In genomic region chr8:46508488-46509395, GRCm38 (mm10) we compare ENCODE assay signal across 10 mouse cellular contexts. TPM values are rescaled to one million over a fixed set of nuclear protein-coding genes. Genes with fewer than 3 reads are reported as not detected.
DNase-seq lines count a peak whose midpoint lies in the region; ATAC-seq and TF ChIP-seq lines count a peak whose summit lies in the region.
"Had no signal": no experiment of that assay in that cellular context is flagged by ENCODE, and none has a peak within 500 bp of the region (broad histone marks: within the 10 kb centered on the region; RNA-seq: fewer than 3 reads in every experiment).

No protein-coding gene starts in this region.

- TF ChIP-seq POLR2A in cerebellum, adult 2 months (IDR thresholded peaks at IDR 0.05; ENCODE audit: borderline replicate concordance, insufficient read depth, low read length), result no peak
- no peak for TF ChIP-seq POLR2A in thymus, adult 2 months (IDR thresholded peaks at IDR 0.05; ENCODE audit: control insufficient read depth, extremely low read depth, insufficient read depth, low read length, poor library complexity)

- no peak overlapping the region for H3K9ac ChIP-seq in liver, embryonic 13.5 days
- H3K9ac ChIP-seq: limb, embryonic 13.5 days had no signal

- WGBS in cerebellum, adult 2 months, result 48% methylated on average over 14 of the region's 14 CpGs
- 76% methylated on average over 14 of the region's 14 CpGs for WGBS in liver, embryonic 13.5 days (ENCODE audit: insufficient replicate concordance)
- 8% methylated on average over 14 of the region's 14 CpGs for WGBS in thymus, adult 2 months

- no peak overlapping the region; the same call in 1 of the 2 replicates for H3K27ac ChIP-seq in cerebellum, adult 2 months (ENCODE audit: insufficient read depth, low read length)
- H3K27ac ChIP-seq in liver, embryonic 13.5 days, result peak overlapping the region; percentile 23; the same call in 1 of the 2 replicates
- H3K27ac ChIP-seq in thymus, adult 2 months (ENCODE audit: control insufficient read depth, insufficient read depth, low read length), result no peak overlapping the region
- H3K27ac ChIP-seq: limb, embryonic 13.5 days had no signal

- peaks cover 66% of the 10 kb centered on the region for H3K36me3 ChIP-seq in liver, embryonic 13.5 days
- H3K36me3 ChIP-seq in thymus, adult 2 months (ENCODE audit: control insufficient read depth, insufficient read depth, low read length), result no peaks in the 10 kb centered on the region

- no peaks in the 10 kb centered on the region for H3K27me3 ChIP-seq in cerebellum, adult 2 months (ENCODE audit: control insufficient read depth, insufficient read depth, low read length)
- no peaks in the 10 kb centered on the region for H3K27me3 ChIP-seq in liver, embryonic 13.5 days
- no peaks in the 10 kb centered on the region; the same call in 1 of the 2 replicates for H3K27me3 ChIP-seq in thymus, adult 2 months (ENCODE audit: control insufficient read depth, insufficient read depth, low read length)
- H3K27me3 ChIP-seq: limb, embryonic 13.5 days had no signal

- no peaks in the 10 kb centered on the region for H3K9me3 ChIP-seq in liver, embryonic 13.5 days (replicated peaks)
- H3K9me3 ChIP-seq: limb, embryonic 13.5 days had no signal

- no peak overlapping the region for H3K4me2 ChIP-seq in liver, embryonic 13.5 days
- H3K4me2 ChIP-seq: limb, embryonic 13.5 days had no signal

- no peak for ATAC-seq in liver, embryonic 13.5 days (ENCODE audit: low read depth)
- ATAC-seq in hematopoietic stem cell, adult 5-6 weeks (replicated peaks in 1 of 2; ENCODE audit: insufficient read depth in 1 of 2, low FRiP score in 2 of 2, low TSS enrichment in 1 of 2, low read depth in 1 of 2, poor library complexity in 2 of 2, severe bottlenecking in 2 of 2), result peak; percentile 92 to 95

- H3K4me1 ChIP-seq in cerebellum, adult 2 months (ENCODE audit: control insufficient read depth, insufficient read depth, low read length), result peaks cover 15% of the 10 kb centered on the region
- peaks cover 23% of the 10 kb centered on the region for H3K4me1 ChIP-seq in liver, embryonic 13.5 days (replicated peaks)
- H3K4me1 ChIP-seq in thymus, adult 2 months (replicated peaks; ENCODE audit: control insufficient read depth, insufficient read depth, low read length), result peaks cover 33% of the 10 kb centered on the region

- peak; percentile 33 to 46 for DNase-seq in cerebellum, adult 2 months
- no peak for DNase-seq in cerebellum, adult 11 months
- no peak for DNase-seq in liver, embryonic 13.5 days
- DNase-seq in liver, result no peak
- DNase-seq in thymus, adult 2 months, result peak; percentile 22
- no peak for DNase-seq in right cerebral cortex, postnatal 14 days
- DNase-seq in Muller cell, postnatal 12 days (ENCODE audit: inconsistent ontology term), result no peak
- DNase-seq: embryo, embryonic 11 days had no signal

- no peak for TF ChIP-seq CTCF in cerebellum, adult 2 months (IDR thresholded peaks at IDR 0.05; ENCODE audit: borderline replicate concordance, insufficient read depth, low read depth, low read length)
- TF ChIP-seq CTCF in thymus, adult 2 months (IDR thresholded peaks at IDR 0.05; ENCODE audit: borderline replicate concordance, control insufficient read depth, extremely low read depth, insufficient read depth, low read length, poor library complexity), result no peak

- H3K4me3 ChIP-seq in cerebellum, adult 2 months (replicated peaks; ENCODE audit: insufficient read depth, low read depth, low read length), result no peak overlapping the region
- no peak overlapping the region for H3K4me3 ChIP-seq in liver, embryonic 13.5 days (replicated peaks)
- H3K4me3 ChIP-seq in thymus, adult 2 months (ENCODE audit: control insufficient read depth, insufficient read depth, low read length), result no peak overlapping the region
- H3K4me3 ChIP-seq: limb, embryonic 13.5 days had no signal

RNA-seq across cellular contexts. Expression of gene Acsl1, which starts 37.9 kb away (rescaled TPM):
- polyA plus RNA-seq in cerebellum, adult 2 months (2012; rRNA removed), result 47.7 and 51.1 TPM in 2 replicates
- polyA plus RNA-seq in liver, embryonic 13.5 days (2015; fragmentation: Nextera tagmentation; extraction: Ambion mirVana), result 41.6 and 52.0 TPM in 2 replicates
- 39.6 and 65.2 TPM in 2 replicates for total RNA-seq in hematopoietic stem cell, adult 5-6 weeks (2017)
- 31.2 TPM in 2 replicates for polyA plus RNA-seq in thymus, adult 2 months (2012; rRNA removed)

RNA-seq across cellular contexts. Expression of gene Cenpu, which starts 43.1 kb away (rescaled TPM):
- polyA plus RNA-seq in cerebellum, adult 2 months (2012; rRNA removed), result 1.3 and 1.4 TPM in 2 replicates
- polyA plus RNA-seq in liver, embryonic 13.5 days (2015; fragmentation: Nextera tagmentation; extraction: Ambion mirVana), result 21.6 and 25.9 TPM in 2 replicates
- 51.7 and 87.7 TPM in 2 replicates for total RNA-seq in hematopoietic stem cell, adult 5-6 weeks (2017)
- 4.6 and 5.1 TPM in 2 replicates for polyA plus RNA-seq in thymus, adult 2 months (2012; rRNA removed)

Comparison
In these comparisons a context has a peak if more than half of its experiments do, and no peak if none do; other contexts are left out.
1. DNase-seq: peak in cerebellum, adult 2 months (2 of 2) and thymus, adult 2 months (single experiment); none in cerebellum, adult 11 months (single experiment), liver, embryonic 13.5 days (single experiment), liver (single experiment), right cerebral cortex, postnatal 14 days (single experiment) and Muller cell, postnatal 12 days (single experiment).